Mouse (Mus musculus): ENCODE data around the gene Rrm2.
"Not testable (repeated sequence)": the region's sequence is repeated elsewhere in the genome, so short reads cannot be mapped to it uniquely, and the experiment has no call there.

Gene Rrm2

DNA sequence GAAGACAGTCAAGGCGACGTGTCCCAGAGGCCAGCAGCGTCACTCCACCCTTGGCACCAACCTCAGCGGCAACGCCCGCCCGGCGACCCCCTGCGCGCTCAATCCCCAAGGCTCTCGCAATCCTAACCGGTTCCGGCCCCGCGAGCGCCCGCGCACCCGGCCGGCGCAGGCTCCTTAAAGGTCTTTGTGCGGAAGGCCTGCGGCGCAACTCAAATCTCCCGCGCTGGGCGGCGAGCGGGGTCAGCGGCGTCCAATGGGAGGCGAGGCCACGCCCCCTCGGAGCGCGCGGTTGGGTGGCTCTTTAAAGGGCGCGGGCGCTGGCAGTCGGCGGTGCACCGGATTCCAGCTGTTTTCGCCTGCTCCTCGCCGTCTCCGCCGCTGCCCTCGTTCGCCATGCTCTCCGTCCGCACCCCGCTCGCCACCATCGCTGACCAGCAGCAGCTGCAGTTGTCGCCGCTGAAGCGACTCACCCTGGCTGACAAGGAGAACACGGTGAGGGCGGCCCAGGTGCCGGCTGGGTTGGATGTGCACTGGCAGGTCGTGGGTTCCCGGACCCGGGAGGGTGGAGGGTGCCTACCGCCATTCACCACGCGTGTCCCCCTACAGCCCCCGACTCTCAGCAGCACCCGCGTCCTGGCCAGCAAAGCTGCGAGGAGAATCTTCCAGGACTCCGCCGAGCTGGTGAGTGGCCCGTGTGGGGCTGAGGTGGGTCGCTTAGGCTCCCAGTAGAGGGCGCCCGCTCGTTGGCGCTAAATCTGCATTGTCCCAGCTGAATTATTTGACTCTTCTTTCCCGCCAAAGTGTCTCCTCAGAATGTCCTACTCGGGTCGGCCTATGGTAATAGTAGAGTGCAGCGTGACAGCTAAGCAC is at the start of gene Rrm2:
Gene Rrm2, plus strand, starts transcription at position 288 of the 870 bp plus-strand sequence.
- peak; percentile 98 for DNase-seq (ENCODE audit: low read depth, low spot score)

DNA sequence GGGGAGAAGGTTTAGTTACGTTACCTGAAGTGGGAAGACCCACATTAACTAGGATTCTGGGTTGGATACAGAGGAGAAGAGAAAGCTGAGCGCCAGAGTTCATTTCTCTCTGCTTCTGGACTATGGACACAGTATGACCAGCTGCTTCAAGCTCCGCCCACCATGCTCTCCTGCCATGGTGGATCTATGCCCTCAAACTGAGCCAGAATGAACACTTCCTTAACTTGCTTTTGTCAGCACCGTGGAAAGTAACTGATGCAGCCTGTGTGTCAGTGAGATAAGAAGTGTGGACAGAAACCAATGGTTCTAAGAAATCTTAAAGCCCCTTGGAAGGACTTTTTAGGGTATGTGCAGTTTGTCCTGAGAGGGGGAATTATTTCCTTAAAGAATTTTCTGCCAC is 49.0 kb upstream of the Rrm2 start:
- no peak for DNase-seq (ENCODE audit: low read depth, low spot score)

- no peak for DNase-seq (ENCODE audit: low read depth, low spot score)
These were observed 48.1 kb upstream of the Rrm2 start for GRCm38 (mm10) chr12:24659923-24660322.

DNA sequence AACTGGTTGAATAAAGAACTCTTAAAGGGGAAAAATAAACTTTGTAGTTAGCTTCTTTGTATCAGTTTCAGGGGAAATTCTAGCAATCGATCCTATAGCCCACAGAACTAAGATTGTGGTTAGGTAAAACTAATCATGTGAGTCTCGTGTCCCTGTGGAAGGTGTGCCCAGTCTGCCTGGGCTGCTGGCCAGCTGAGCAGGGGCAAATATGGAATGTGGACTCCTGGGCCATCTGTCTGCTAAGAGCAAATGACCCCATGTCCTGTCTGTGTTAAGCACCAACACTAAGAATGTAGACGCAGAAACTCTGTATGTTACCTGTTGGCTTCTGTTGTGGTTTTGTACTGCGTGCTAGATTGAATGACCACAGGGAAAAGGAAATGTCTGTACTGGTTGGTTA is 46.9 kb upstream of the Rrm2 start:
- DNase-seq (ENCODE audit: low read depth, low spot score), result no peak

- no peak for DNase-seq (ENCODE audit: low read depth, low spot score)
These were observed 45.9 kb upstream of the Rrm2 start for GRCm38 (mm10) chr12:24662131-24662530.

GRCm38 (mm10) chr12:24680096-24680491 is 27.9 kb upstream of the Rrm2 start:
- no peak for DNase-seq (ENCODE audit: low read depth, low spot score)

DNA sequence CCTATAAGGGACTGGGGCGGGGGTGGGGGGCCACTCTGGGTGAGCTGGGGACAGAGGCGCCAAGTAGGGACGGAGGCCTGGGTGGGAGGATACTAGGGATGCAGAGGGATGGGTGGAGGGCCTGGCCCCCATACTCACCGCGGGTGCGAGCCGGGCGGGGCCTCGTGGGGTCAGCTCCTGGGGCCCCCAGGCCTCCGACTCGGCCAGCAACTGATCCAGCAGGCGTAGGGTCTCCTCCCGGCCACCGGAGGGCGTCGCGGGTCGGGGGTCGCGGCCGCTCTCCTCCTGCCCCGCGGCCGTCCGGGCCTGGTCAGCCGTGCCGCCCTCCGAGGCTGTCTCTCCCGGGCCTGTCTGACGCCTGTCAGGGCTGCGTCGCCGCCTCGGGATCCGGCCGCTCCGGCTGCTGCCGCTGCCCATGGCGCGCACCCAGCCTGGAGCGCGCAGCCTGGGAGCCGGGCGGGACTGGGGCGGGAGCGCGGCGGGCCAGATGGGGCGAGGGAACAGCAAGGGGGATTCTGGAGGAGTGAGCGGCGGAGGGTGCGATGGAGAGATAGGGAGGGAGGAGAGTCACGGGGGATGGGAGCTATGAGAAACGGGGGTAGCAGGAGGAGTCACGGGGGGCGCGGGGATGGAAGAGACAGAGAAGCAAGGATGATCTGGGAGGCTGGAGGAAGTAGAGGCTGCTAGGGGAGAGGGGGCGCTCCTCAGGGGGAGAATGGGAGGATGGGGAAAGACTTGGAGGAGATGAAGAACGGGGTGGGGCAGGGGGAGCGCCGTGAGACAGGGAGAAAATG is 27.4 kb upstream of the Rrm2 start:
- no peak for DNase-seq (ENCODE audit: low read depth, low spot score)

GRCm38 (mm10) chr12:24681286-24682023 is 26.6 kb upstream of the Rrm2 start, which contains the start of gene Cys1:
Cys1 (minus strand) TSS chr12:24681813.
- no peak for DNase-seq (ENCODE audit: low read depth, low spot score)

- no peak for DNase-seq (ENCODE audit: low read depth, low spot score)
These were observed 25.5 kb upstream of the Rrm2 start for GRCm38 (mm10) chr12:24682563-24682962.

- DNase-seq (ENCODE audit: low read depth, low spot score), result no peak
These were observed 24.6 kb upstream of the Rrm2 start for GRCm38 (mm10) chr12:24683461-24683860.

- DNase-seq (ENCODE audit: low read depth, low spot score), result no peak
These were observed 21.9 kb upstream of the Rrm2 start for GRCm38 (mm10) chr12:24686038-24686695.

GRCm38 (mm10) chr12:24686696-24687346 is 21.2 kb upstream of the Rrm2 start:
- DNase-seq (ENCODE audit: low read depth, low spot score), result no peak

DNA sequence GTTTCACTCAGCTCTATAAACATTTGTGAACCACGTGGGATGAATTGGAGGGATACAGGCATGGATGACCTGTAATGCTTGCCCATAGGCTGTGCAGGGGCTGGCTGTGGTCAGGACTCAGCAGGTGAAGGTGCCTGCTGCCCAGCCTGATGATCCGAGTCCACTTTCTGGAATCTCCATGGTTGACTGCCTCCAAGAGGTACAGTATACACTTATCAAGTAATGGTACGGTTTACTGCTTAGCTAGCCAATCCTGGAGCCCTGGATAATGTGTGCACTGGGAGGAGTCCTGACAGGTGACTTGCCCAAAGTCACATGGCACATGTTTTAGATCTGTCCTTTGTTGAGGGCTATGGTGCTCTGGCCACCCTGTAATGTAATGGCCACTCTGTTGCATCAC is 17.7 kb upstream of the Rrm2 start:
- no peak for DNase-seq (ENCODE audit: low read depth, low spot score)

DNA sequence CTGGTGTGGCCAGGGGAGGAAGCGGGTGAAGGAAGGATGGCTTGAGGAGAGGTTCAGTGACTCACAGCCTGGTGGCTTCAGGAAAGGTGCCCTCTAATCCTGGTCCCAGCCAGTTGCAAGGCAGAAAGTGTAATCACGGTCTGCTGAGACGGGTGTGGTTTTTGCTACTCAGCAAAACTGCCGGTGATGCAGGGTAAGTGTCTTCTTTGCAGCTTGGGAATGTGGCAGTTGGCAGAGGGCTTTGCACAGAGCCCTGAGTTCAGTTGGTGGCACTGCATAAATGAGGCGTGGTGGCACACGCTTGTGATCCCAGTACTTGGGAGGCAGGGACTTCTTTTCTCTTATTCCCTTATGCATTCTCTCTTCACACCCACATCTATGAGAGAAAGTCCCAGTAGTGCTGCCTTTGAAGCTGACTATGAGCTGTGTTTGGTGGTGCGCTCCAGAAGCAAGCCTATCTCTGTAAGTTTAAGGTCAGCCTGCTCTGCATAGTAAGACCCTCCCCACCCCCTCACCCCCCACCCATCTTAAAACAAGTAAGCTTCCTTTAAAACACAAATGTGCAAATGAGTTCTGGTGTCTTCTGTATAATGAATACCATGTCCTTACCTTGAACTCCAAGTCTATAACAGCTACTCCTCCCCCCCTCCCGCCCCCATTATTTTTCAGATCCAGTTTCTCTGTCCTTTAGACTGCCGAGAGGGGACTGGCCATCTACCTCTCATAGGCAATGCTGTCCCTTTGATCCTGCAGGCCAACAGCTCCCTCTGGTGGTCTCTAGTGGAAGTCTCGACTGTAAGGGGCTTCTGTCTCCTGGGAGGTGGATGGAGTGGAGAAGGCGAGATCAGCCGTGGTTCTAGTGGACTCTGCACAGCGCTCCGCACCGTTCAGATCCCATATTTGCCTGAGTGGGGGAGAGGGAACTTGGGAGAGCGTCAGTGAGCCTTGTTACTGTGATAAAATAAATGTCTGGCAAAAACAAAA is 11.2 kb upstream of the Rrm2 start:
- peak; percentile 90 for DNase-seq (ENCODE audit: low read depth, low spot score)

- DNase-seq (ENCODE audit: low read depth, low spot score), result no peak
These were observed 10.4 kb upstream of the Rrm2 start for GRCm38 (mm10) chr12:24697484-24698204.

- DNase-seq (ENCODE audit: low read depth, low spot score), result no peak
These were observed 9.5 kb upstream of the Rrm2 start for GRCm38 (mm10) chr12:24698514-24698913.

DNA sequence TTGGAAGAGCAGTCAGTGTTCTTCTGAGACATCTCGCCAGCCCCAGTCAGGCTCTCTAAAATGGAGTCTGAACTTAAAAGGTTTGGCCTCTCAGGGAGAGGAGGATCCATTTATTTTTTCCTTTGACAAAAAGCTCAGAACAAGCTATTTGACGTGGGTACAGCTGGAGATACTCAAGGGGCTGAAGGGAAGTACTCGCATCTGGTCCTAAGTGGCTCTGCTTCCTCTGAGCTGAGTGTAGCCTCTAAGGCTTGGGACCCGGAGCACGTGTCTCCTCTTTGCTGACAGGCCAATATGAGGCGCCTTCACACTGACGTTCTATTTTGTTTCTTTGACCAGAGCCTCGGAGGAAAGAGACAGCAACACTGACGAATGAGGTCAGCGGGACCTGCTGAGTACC is 8.5 kb upstream of the Rrm2 start:
- no peak for DNase-seq (ENCODE audit: low read depth, low spot score)

- not testable (repeated sequence) for DNase-seq (ENCODE audit: low read depth, low spot score)
These were observed 6.4 kb upstream of the Rrm2 start for GRCm38 (mm10) chr12:24701621-24702020.

DNA sequence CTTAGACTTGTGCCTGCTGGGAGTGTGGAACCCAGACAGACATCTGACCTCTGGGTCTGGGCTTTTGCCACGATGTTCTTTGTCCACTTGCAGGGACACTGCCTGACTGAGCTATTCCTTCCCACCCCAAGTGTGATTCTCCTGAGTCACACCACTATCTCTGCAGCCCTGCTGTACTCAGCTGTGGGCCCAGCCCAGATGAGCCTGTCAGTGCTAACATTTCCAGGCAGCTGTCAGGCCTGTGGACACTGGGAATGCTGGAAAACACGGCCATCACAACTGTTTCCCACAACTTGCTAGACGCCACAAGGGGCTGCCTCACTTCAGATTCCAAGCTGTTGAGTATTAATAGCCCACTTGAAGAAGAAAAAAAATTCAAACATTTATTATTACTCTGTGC is 5.0 kb upstream of the Rrm2 start:
- DNase-seq (ENCODE audit: low read depth, low spot score), result no peak
